Mouse (Mus musculus) left cerebral cortex, postnatal 14 days (tissue): ENCODE measurements at regions not wholly inside any gene's neighbourhood (a gene's known extent, or its start where the extent isn't known, plus 50 kb on each side); places are given as distances from the start of the nearest gene placed in this dataset.

Experiments used
- DNase-seq, 2 experiments: peaks; one replicate each; pipeline ENCODE4 v3.0.0; 2021 to 2022; ENCODE audit warnings: low spot score in 2 of 2, mixed read lengths in 1 of 2
- intact Hi-C: fragments of 180-260 bp; cut with DNase I; formaldehyde crosslinking; loops from one replicate; pipeline ENCODE4 v1.15.1; 2025

DNA sequence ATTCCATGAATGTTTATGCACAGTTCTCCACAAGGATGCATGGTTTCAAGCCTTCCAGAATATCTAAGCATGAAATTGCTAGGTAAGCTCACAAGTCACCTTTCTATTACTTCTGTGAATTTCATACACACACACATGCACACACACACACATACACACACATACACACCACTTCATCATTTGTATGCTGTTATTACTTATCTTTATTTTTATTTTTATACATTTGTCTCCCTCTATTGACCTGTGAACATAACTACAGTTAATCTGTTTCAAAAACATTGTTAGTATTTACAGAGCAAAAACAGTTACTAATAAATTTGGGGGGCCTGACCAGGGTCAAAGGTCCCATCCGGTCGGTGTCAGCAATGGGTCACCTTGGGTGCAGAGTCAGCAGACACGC lies 212.6 kb upstream of the Depdc1a start:
- intact Hi-C loops: no loop called here
- peak; percentile 7 to 38 for DNase-seq

DNA sequence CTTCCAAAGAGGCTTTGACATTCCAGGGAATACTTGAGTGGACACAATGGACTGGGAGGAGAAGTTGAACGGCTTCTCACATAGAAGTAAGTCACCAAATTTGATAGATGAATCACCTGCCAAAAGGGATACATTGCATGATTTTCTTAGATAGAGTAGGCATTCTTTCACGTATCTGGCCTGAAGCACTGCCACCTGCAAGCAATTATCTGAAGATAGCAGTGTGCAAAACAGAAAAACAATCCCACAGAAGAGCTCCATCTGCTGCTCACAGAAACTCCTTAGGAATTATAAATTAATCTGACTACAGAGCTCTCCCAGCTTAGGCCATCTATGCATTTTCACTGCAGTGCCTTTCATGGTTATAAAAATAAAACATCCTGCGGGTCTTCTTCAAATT lies 177.8 kb upstream of the Depdc1a start:
- DNase-seq: peak in 1 of 2 experiments; percentile 7
- intact Hi-C loops: no loop called here

DNA sequence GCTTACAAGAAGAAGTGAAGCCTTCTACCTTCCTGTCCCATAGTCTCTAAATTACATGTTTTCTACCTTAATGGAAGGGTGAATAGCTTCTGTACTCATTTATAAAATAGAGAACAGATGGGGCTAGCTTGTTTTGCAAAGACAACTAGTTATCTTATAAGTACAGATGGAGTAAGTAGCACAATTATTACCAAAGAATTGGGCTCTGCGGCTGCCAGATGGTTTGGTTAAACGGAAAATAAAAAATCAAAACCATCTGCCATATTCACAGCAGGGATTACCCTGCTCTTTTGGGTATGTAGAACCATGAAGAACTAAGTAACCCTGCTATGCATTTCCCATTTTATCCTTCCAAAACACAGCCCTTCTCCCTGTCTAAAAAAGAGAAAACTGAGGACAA lies 147.2 kb upstream of the Depdc1a start:
- intact Hi-C loops: no loop called here
- DNase-seq: no peak

DNA sequence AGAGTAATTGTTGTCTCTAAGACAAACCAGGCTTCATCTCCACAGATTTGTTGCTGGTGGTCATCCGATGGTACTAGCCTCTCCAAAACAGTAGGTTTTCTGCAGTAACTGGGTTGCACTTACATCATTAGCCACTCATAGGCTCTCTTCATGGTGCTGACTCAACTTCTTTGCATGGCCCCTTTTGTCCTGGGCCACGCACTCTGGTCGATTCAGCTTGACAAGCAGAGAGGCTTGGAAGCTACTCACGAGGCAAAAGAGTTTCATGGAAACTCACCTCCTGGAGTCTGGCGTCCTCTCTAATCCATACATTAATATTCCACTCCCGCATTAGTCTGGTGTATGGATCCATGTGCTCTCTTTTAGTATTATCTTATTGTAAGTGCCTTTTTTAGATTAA lies 141.5 kb upstream of the Depdc1a start:
- no peak for DNase-seq
- intact Hi-C loops: no loop called here

DNA sequence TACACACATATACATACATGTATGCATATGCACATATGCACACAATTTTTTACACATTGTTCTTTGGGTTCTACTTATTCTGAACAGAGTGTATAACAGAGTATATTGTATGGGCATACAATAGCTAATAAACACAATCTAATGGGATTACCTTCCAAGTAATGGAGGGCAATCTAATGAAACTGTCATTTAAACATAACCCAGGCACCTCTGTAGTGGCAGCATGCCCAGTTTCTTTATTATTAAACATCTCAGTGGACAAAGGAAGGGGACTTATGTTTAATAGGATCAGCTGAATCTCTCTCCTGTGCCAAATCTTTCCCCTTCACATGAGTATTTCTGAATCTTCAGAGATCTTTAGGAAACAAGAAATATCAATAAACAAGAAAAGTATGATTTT lies 122.1 kb upstream of the Depdc1a start:
- intact Hi-C loops: no loop called here
- DNase-seq: no peak
